Mouse (Mus musculus) skeletal muscle tissue, adult 2 months (tissue): ENCODE data around the gene Gm10490.

Experiments used
- DNase-seq: peaks from one replicate; pipeline ENCODE4 v3.0.0-alpha.2; 2012; ENCODE audit warnings: low read depth, low spot score

Gm10490 gene

GRCm38 (mm10) chrX:7926266-7926665, 16.9 kb downstream of the Gm10490 start:
- no peak for DNase-seq

GRCm38 (mm10) chrX:7927116-7927515, 17.8 kb downstream of the Gm10490 start:
- no peak for DNase-seq

- no peak for DNase-seq
These were observed 19.0 kb downstream of the Gm10490 start, which contains the start of gene Eras for GRCm38 (mm10) chrX:7928270-7928790. TSS of gene Eras (minus strand) at chrX:7928607.

- no peak for DNase-seq
These were observed 27.5 kb downstream of the Gm10490 start for GRCm38 (mm10) chrX:7936874-7937273.

- DNase-seq = no peak
These were observed 28.3 kb downstream of the Gm10490 start for GRCm38 (mm10) chrX:7937667-7938066.

GRCm38 (mm10) chrX:7945618-7946017, 36.3 kb downstream of the Gm10490 start:
- no peak for DNase-seq

- DNase-seq = no peak
These were observed 38.0 kb downstream of the Gm10490 start, which contains the start of gene Hdac6 for GRCm38 (mm10) chrX:7947108-7947899. TSS of gene Hdac6 (minus strand) at chrX:7947889.

- peak; percentile 92 for DNase-seq
These were observed 38.7 kb downstream of the Gm10490 start for GRCm38 (mm10) chrX:7947900-7948492.

GRCm38 (mm10) chrX:7950091-7950490, 40.7 kb downstream of the Gm10490 start:
- DNase-seq = no peak

- DNase-seq = no peak
These were observed 49.5 kb downstream of the Gm10490 start for GRCm38 (mm10) chrX:7958868-7959267.
